Mouse (Mus musculus): ENCODE measurements around the gene R3hdm2. TPM values are rescaled to one million over a fixed set of nuclear protein-coding genes. Genes with fewer than 3 reads are reported as not detected.
A peak's percentile ranks its signal among the peaks of the same experiment; 100 is the strongest.

R3hdm2 gene
- total and polyA plus RNA-seq, 3 experiments = 8.2 to 60.6 TPM; not detected in 1

GRCm38 (mm10) chr10:127332211-127332874 is 47.8 kb upstream of the R3hdm2 start:
- no peaks in the 10 kb centered on the region for H3K4me1 ChIP-seq (ENCODE audit: control insufficient read depth in 1 of 2, insufficient read depth in 2 of 2, low read length in 2 of 2)
- TF ChIP-seq SMC3 (IDR thresholded peaks at IDR 0.05; ENCODE audit: low read depth, low read length) = peak; percentile 33
- TF ChIP-seq TAL1 (IDR thresholded peaks at IDR 0.05; ENCODE audit: low read length) = no peak
- TF ChIP-seq CTCF (IDR thresholded peaks at IDR 0.05 in 2 of 3, conservative IDR thresholded peaks at IDR 0.05 in 1 of 3; ENCODE audit: control insufficient read depth in 1 of 3, insufficient read depth in 1 of 3, low read depth in 2 of 3, low read length in 3 of 3, poor library complexity in 1 of 3, severe bottlenecking in 1 of 3) = peak; percentile 48 to 57 (median 55)
- peak; percentile 23 for TF ChIP-seq RAD21 (IDR thresholded peaks at IDR 0.05; ENCODE audit: low read depth, low read length)
- no peak for TF ChIP-seq USF2 (IDR thresholded peaks at IDR 0.05; ENCODE audit: borderline replicate concordance in 1 of 2, insufficient read depth in 1 of 2, low read depth in 1 of 2, low read length in 2 of 2)
- H3K36me3 ChIP-seq (ENCODE audit: control insufficient read depth in 1 of 2, insufficient read depth in 2 of 2, low read length in 2 of 2) = no peaks in the 10 kb centered on the region

GRCm38 (mm10) chr10:127333152-127333551 is 47.0 kb upstream of the R3hdm2 start:
- H3K79me2 ChIP-seq (ENCODE audit: control insufficient read depth, insufficient read depth, low read length, poor library complexity) = no peaks in the 10 kb centered on the region
- TF ChIP-seq MYC (IDR thresholded peaks at IDR 0.05; ENCODE audit: low read depth, low read length) (peak; percentile 83), ZC3H11A (IDR thresholded peaks at IDR 0.05; ENCODE audit: low read depth, low read length) (peak; percentile 59; the same call in 1 of the 2 replicates), MAX (IDR thresholded peaks at IDR 0.05; ENCODE audit: low read length) (no peak), MEF2A (IDR thresholded peaks at IDR 0.05; ENCODE audit: extremely low read depth, insufficient replicate concordance, low read depth, low read length, poor library complexity, severe bottlenecking) (no peak), JUND (IDR thresholded peaks at IDR 0.05; ENCODE audit: low read depth, low read length) (no peak), SIN3A (IDR thresholded peaks at IDR 0.05; ENCODE audit: low read length) (peak; percentile 49; the same call in 1 of the 2 replicates), MXI1 (IDR thresholded peaks at IDR 0.05; ENCODE audit: low read depth, low read length) (no peak), TAL1 (IDR thresholded peaks at IDR 0.05; ENCODE audit: low read length) (no peak), TBP (IDR thresholded peaks at IDR 0.05; ENCODE audit: low read depth, low read length) (peak; percentile 38; the same call in 1 of the 2 replicates), SMC3 (IDR thresholded peaks at IDR 0.05; ENCODE audit: low read depth, low read length) (peak; percentile 66), ELF1 (IDR thresholded peaks at IDR 0.05; ENCODE audit: low read depth, low read length) (no peak), RAD21 (IDR thresholded peaks at IDR 0.05; ENCODE audit: low read depth, low read length) (peak; percentile 77), MAFK (IDR thresholded peaks at IDR 0.05; ENCODE audit: borderline replicate concordance, low read depth, low read length) (no peak), ZNF384 (IDR thresholded peaks at IDR 0.05; ENCODE audit: low read depth, low read length) (no peak), CHD2 (IDR thresholded peaks at IDR 0.05; ENCODE audit: low read length) (no peak), E2F4 (IDR thresholded peaks at IDR 0.05; ENCODE audit: borderline replicate concordance, low read depth, low read length) (no peak), CTCF (IDR thresholded peaks at IDR 0.05 in 2 of 3, conservative IDR thresholded peaks at IDR 0.05 in 1 of 3; ENCODE audit: control insufficient read depth in 1 of 3, insufficient read depth in 1 of 3, low read depth in 2 of 3, low read length in 3 of 3, poor library complexity in 1 of 3, severe bottlenecking in 1 of 3) (peak; percentile 51 to 78 (median 53)), KAT2A (conservative IDR thresholded peaks at IDR 0.05; ENCODE audit: low read depth, low read length) (no peak), BHLHE40 (IDR thresholded peaks at IDR 0.05; ENCODE audit: borderline replicate concordance, low read depth, low read length) (no peak), NRF1 (IDR thresholded peaks at IDR 0.05; ENCODE audit: insufficient read depth, low read depth, low read length, poor library complexity, severe bottlenecking) (no peak), RCOR1 (IDR thresholded peaks at IDR 0.05; ENCODE audit: low read depth, low read length) (no peak)
- H3K9ac ChIP-seq (ENCODE audit: control insufficient read depth, low read depth, low read length, poor library complexity, severe bottlenecking) = no peak overlapping the region
- no peaks in the 10 kb centered on the region for H3K4me1 ChIP-seq (ENCODE audit: control insufficient read depth in 1 of 2, insufficient read depth in 2 of 2, low read length in 2 of 2)
- no peaks in the 10 kb centered on the region for H3K36me3 ChIP-seq (ENCODE audit: control insufficient read depth in 1 of 2, insufficient read depth in 2 of 2, low read length in 2 of 2)
- H3K4me3 ChIP-seq (ENCODE audit: control insufficient read depth in 1 of 2, insufficient read depth in 1 of 2, low read depth in 2 of 2, low read length in 2 of 2) = no peak overlapping the region
- no peak overlapping the region for H3K27ac ChIP-seq (ENCODE audit: control insufficient read depth, low read depth, low read length)
- peak; percentile 71 for DNase-seq (ENCODE audit: low read depth, low spot score)
- no peaks in the 10 kb centered on the region for H3K27me3 ChIP-seq (ENCODE audit: control insufficient read depth in 1 of 2, insufficient read depth in 2 of 2, low read length in 2 of 2)
- H3K9me3 ChIP-seq (replicated peaks; ENCODE audit: insufficient read depth, low read length) = no peaks in the 10 kb centered on the region

More at GRCm38 (mm10) chr10:127332211-127332874, 47.8 kb upstream of the R3hdm2 start:
- Histone ChIP-seq H3K79me2 (ENCODE audit: control insufficient read depth, insufficient read depth, low read length, poor library complexity) (no peaks in the 10 kb centered on the region), H3K9ac (ENCODE audit: control insufficient read depth, low read depth, low read length, poor library complexity, severe bottlenecking) (no peak overlapping the region), H3K27ac (ENCODE audit: control insufficient read depth, low read depth, low read length) (no peak overlapping the region), H3K9me3 (replicated peaks; ENCODE audit: insufficient read depth, low read length) (no peaks in the 10 kb centered on the region), H3K27me3 (ENCODE audit: control insufficient read depth in 1 of 2, insufficient read depth in 2 of 2, low read length in 2 of 2) (no peaks in the 10 kb centered on the region), H3K4me3 (ENCODE audit: control insufficient read depth in 1 of 2, insufficient read depth in 1 of 2, low read depth in 2 of 2, low read length in 2 of 2) (no peak overlapping the region)
- DNase-seq (ENCODE audit: low read depth, low spot score) = peak; percentile 50

Data from MEL (cell line).